Mouse (Mus musculus) liver, embryonic 14.5 days (tissue): ENCODE data around the gene Papss1.

Experiments used
- CTCF ChIP-seq: IDR thresholded peaks from 2 replicates; pipeline ENCODE4 v1.5.1; 2016; ENCODE audit warnings: antibody characterized with exemption, low read depth, control low read depth
- EP300 ChIP-seq: IDR thresholded peaks from 2 replicates; pipeline ENCODE4 v1.6.1; 2016; ENCODE audit warnings: antibody characterized with exemption, low read depth

DNA sequence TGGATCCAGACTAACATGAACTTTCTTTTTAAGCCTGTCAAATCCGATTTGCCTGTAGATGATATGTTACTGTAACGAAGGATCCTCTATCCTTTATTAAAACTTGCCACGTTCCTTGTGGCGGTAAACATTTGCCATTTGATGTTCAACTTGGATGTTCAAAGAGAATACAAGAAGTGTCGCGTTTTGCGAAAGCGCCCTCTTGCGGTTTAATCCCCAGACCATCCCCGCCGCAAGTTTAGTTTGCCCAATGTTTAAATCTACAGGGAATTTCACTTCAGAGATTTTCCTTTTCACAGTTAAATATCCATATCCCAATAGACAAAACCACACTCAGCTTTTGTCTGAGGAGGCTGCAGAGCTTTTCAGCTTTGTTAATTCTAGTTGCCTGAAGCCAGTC, 39.8 kb upstream of the Papss1 start:
- TF ChIP-seq CTCF (peak; percentile 37; the same call in 1 of the 2 replicates), EP300 (no peak)
